Mouse (Mus musculus): Measurements from ENCODE around the gene Gm3250. TPM values are rescaled to one million over a fixed set of nuclear protein-coding genes. Genes with fewer than 3 reads are reported as not detected.
"Not testable (repeated sequence)": the region's sequence is repeated elsewhere in the genome, so short reads cannot be mapped to it uniquely, and the experiment has no call there.

Gene Gm3250
- total RNA-seq (2018; cell fraction: chromatin; rRNA removed), result not detected
- total RNA-seq (2018; cell fraction: cytosol; rRNA removed), result not detected
- not detected for total RNA-seq (2018; cell fraction: nucleus; rRNA removed)
- polyA plus RNA-seq (2018), result not detected in 3 replicates

DNA sequence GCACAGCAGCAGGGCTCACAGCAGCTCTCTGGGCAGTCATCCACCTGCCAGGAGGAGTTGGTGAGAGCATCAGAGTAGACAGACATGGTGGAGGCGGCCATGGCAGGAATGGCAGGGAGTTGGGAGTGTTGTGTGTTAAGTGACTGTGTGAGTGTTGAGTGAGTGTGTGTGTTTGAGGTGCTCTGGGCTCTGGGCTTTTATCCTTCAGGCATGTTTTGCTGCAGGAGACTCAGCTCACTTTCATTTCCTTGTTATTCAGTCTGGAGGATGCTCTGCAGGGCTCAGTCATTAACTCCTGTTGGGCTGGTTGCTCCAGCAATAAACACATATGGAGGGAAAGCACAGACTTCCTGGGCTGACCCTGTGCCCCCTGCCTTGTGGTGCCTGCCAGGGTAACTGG lies at the start of gene Gm3250:
Gene Gm3250 (minus strand): TSS at position 101 of the 400 bp plus-strand sequence.
- not testable (repeated sequence) for H3K79me2 ChIP-seq (ENCODE audit: inconsistent target); H3K36me3 ChIP-seq (ENCODE audit: inconsistent target); H3K4me3 ChIP-seq (ENCODE audit: inconsistent target); H3K27ac ChIP-seq
- WGBS (ENCODE audit: missing documents), result no CpG with 5 or more reads among the region's 1 CpGs

GRCm38 (mm10) chr10:77826951-77827350 lies 44.6 kb upstream of the Gm3250 start, which contains the start of gene Krtap10-4:
TSS of gene Krtap10-4 (minus strand) at chr10:77827095.
- Histone ChIP-seq H3K36me3 (ENCODE audit: inconsistent target) (no peaks in the 10 kb centered on the region), H3K27ac (no peak within 1 kb of the TSS), H3K79me2 (ENCODE audit: inconsistent target) (no peaks in the 10 kb centered on the region), H3K4me3 (ENCODE audit: inconsistent target) (no peak within 1 kb of the TSS)
- WGBS (ENCODE audit: missing documents), result 65% methylated on average over 6 of the region's 6 CpGs

- Histone ChIP-seq H3K4me3 (ENCODE audit: inconsistent target) (no peak overlapping the region), H3K27ac (no peak overlapping the region), H3K36me3 (ENCODE audit: inconsistent target) (no peaks in the 10 kb centered on the region), H3K79me2 (ENCODE audit: inconsistent target) (no peaks in the 10 kb centered on the region)
- 75% methylated on average over 4 of the region's 4 CpGs for WGBS (ENCODE audit: missing documents)
These were observed 36.9 kb upstream of the Gm3250 start for GRCm38 (mm10) chr10:77819203-77819602.

DNA sequence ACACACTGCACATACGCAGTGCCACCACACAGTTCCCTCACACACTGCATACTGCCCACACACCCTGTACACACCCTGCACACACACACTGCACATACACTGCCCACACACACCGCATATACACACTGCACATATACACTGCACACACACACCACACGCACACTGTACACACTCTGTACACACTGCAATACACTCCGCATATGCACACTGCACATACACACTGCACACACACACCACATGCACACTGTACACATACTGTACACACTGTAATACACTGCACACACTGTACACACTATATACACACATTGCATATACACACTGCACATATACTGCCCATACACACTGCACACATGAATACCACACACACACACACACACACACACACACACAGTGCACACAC lies 36.2 kb upstream of the Gm3250 start:
- H3K79me2 ChIP-seq (ENCODE audit: inconsistent target), result no peaks in the 10 kb centered on the region
- no peaks in the 10 kb centered on the region for H3K36me3 ChIP-seq (ENCODE audit: inconsistent target)
- H3K27ac ChIP-seq, result no peak overlapping the region
- H3K4me3 ChIP-seq (ENCODE audit: inconsistent target), result no peak overlapping the region
- 90% methylated on average over 4 of the region's 4 CpGs for WGBS (ENCODE audit: missing documents)

GRCm38 (mm10) chr10:77815514-77815913 lies 33.2 kb upstream of the Gm3250 start:
- no peaks in the 10 kb centered on the region for H3K79me2 ChIP-seq (ENCODE audit: inconsistent target)
- H3K36me3 ChIP-seq (ENCODE audit: inconsistent target), result no peaks in the 10 kb centered on the region
- H3K27ac ChIP-seq, result no peak overlapping the region
- no peak overlapping the region for H3K4me3 ChIP-seq (ENCODE audit: inconsistent target)
- WGBS (ENCODE audit: missing documents), result 59% methylated on average over 5 of the region's 5 CpGs

GRCm38 (mm10) chr10:77814382-77814781 lies 32.0 kb upstream of the Gm3250 start, which contains the start of gene Gm2696:
TSS of gene Gm2696 (plus strand) at chr10:77814682.
- Histone ChIP-seq H3K27ac (no peak within 1 kb of the TSS), H3K79me2 (ENCODE audit: inconsistent target) (no peaks in the 10 kb centered on the region)
- 55% methylated on average over 4 of the region's 4 CpGs for WGBS (ENCODE audit: missing documents)

GRCm38 (mm10) chr10:77811743-77812142 lies 29.4 kb upstream of the Gm3250 start, which contains the start of gene Gm9507:
TSS of gene Gm9507 (minus strand) at chr10:77811843.
- Histone ChIP-seq H3K4me3 (ENCODE audit: inconsistent target) (no peak within 1 kb of the TSS), H3K27ac (no peak within 1 kb of the TSS), H3K79me2 (ENCODE audit: inconsistent target) (no peaks in the 10 kb centered on the region), H3K36me3 (ENCODE audit: inconsistent target) (no peaks in the 10 kb centered on the region)
- 78% methylated on average over 5 of the region's 5 CpGs for WGBS (ENCODE audit: missing documents)

More at GRCm38 (mm10) chr10:77814382-77814781, 32.0 kb upstream of the Gm3250 start, which contains the start of gene Gm2696:
- no peaks in the 10 kb centered on the region for H3K36me3 ChIP-seq (ENCODE audit: inconsistent target)
- no peak within 1 kb of the TSS for H3K4me3 ChIP-seq (ENCODE audit: inconsistent target)

- WGBS (ENCODE audit: missing documents), result 71% methylated on average over 3 of the region's 3 CpGs
- H3K4me3 ChIP-seq (ENCODE audit: inconsistent target), result no peak overlapping the region
- H3K79me2 ChIP-seq (ENCODE audit: inconsistent target), result no peaks in the 10 kb centered on the region
- no peak overlapping the region for H3K27ac ChIP-seq
- H3K36me3 ChIP-seq (ENCODE audit: inconsistent target), result no peaks in the 10 kb centered on the region
These were observed 21.8 kb upstream of the Gm3250 start for GRCm38 (mm10) chr10:77804095-77804494.

GRCm38 (mm10) chr10:77798921-77799508 lies 16.7 kb upstream of the Gm3250 start, which contains the start of gene Gm19668:
TSS of gene Gm19668 (minus strand) at chr10:77799133.
- Histone ChIP-seq H3K36me3 (ENCODE audit: inconsistent target) (no peaks in the 10 kb centered on the region), H3K79me2 (ENCODE audit: inconsistent target) (no peaks in the 10 kb centered on the region), H3K4me3 (ENCODE audit: inconsistent target) (no peak within 1 kb of the TSS), H3K27ac (no peak within 1 kb of the TSS)
- 61% methylated on average over 8 of the region's 8 CpGs for WGBS (ENCODE audit: missing documents)

GRCm38 (mm10) chr10:77798164-77798920 lies 16.0 kb upstream of the Gm3250 start:
- 65% methylated on average over 2 of the region's 3 CpGs for WGBS (ENCODE audit: missing documents)
- not testable (repeated sequence) for H3K36me3 ChIP-seq (ENCODE audit: inconsistent target); H3K27ac ChIP-seq; H3K4me3 ChIP-seq (ENCODE audit: inconsistent target); H3K79me2 ChIP-seq (ENCODE audit: inconsistent target)

- no peak overlapping the region for H3K27ac ChIP-seq
- H3K36me3 ChIP-seq (ENCODE audit: inconsistent target), result no peaks in the 10 kb centered on the region
- H3K79me2 ChIP-seq (ENCODE audit: inconsistent target), result no peaks in the 10 kb centered on the region
- 66% methylated on average over 3 of the region's 3 CpGs for WGBS (ENCODE audit: missing documents)
- H3K4me3 ChIP-seq (ENCODE audit: inconsistent target), result no peak overlapping the region
These were observed 15.3 kb upstream of the Gm3250 start for GRCm38 (mm10) chr10:77797677-77798076.

- Histone ChIP-seq H3K27ac (no peak within 1 kb of the TSS), H3K4me3 (ENCODE audit: inconsistent target) (no peak within 1 kb of the TSS), H3K79me2 (ENCODE audit: inconsistent target) (no peaks in the 10 kb centered on the region), H3K36me3 (ENCODE audit: inconsistent target) (no peaks in the 10 kb centered on the region)
- WGBS (ENCODE audit: missing documents), result 78% methylated on average over 2 of the region's 2 CpGs
These were observed 12.6 kb upstream of the Gm3250 start, which contains the start of gene Gm9639 for GRCm38 (mm10) chr10:77794976-77795375. TSS of gene Gm9639 (minus strand) at chr10:77795076.

DNA sequence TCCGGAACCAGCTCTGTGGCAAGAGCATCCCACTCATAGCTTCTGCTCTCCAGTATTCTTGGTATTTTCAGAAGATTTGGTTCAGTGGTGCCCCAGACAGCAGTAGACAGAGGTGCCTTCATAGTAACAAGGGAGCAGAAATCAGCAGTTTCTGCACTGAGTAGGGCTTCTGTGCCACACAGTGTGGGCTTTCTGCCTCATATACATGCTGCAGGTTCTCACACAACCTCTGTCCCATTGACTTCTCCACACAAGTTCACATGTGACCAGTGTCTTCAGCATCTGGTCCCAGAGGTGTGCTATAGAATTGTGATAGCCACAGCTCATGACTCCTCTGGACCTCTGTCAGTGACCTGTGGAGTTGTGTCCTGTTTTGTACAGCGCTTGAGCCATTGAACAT lies 6.3 kb upstream of the Gm3250 start:
- Histone ChIP-seq H3K36me3 (ENCODE audit: inconsistent target) (no peaks in the 10 kb centered on the region), H3K4me3 (ENCODE audit: inconsistent target) (no peak overlapping the region), H3K27ac (no peak overlapping the region), H3K79me2 (ENCODE audit: inconsistent target) (no peaks in the 10 kb centered on the region)
- WGBS (ENCODE audit: missing documents), result 78% methylated on average over 2 of the region's 2 CpGs

DNA sequence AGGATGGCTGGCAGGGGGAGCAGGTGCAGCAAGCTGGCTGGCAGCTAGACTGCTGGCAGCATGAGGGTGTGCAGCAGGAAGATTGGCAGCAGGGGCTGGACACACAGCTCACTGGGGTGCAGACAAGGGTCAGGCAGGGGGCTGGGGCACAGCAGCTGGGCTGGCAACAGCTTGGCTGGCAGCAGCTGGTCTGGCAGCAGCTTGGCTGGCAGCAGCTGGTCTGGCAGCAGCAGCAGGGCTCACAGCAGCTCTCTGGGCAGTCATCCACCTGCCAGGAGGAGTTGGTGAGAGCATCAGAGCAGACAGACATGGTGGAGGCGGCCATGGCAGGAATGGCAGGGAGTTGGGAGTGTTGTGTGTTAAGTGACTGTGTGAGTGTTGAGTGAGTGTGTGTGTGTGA lies 5.5 kb upstream of the Gm3250 start, which contains the start of gene Gm7137:
Gene Gm7137 (minus strand): TSS at position 325 of the 400 bp plus-strand sequence.
- not testable (repeated sequence) for H3K27ac ChIP-seq; H3K36me3 ChIP-seq (ENCODE audit: inconsistent target); H3K4me3 ChIP-seq (ENCODE audit: inconsistent target); H3K79me2 ChIP-seq (ENCODE audit: inconsistent target)
- WGBS (ENCODE audit: missing documents), result no CpG with 5 or more reads among the region's 1 CpGs

- no CpG with 5 or more reads among the region's 3 CpGs for WGBS (ENCODE audit: missing documents)
- not testable (repeated sequence) for H3K79me2 ChIP-seq (ENCODE audit: inconsistent target); H3K4me3 ChIP-seq (ENCODE audit: inconsistent target); H3K27ac ChIP-seq; H3K36me3 ChIP-seq (ENCODE audit: inconsistent target)
These were observed 1.1 kb upstream of the Gm3250 start for GRCm38 (mm10) chr10:77783396-77783795.

Measured in macrophage (primary cell).